Mouse (Mus musculus) Patski (cell line): ENCODE measurements at regions not wholly inside any gene's neighbourhood (a gene's known extent, or its start where the extent isn't known, plus 50 kb on each side); places are given as distances from the start of the nearest gene placed in this dataset.
A peak's percentile ranks its signal among the peaks of the same experiment; 100 is the strongest.

ENCODE experiments used
- ATAC-seq: fragments of 100-300 bp; one replicate; pipeline ENCODE4 v1.8.0; 2021
- CTCF ChIA-PET: fragments of 350-600 bp; sonication (Branson Sonifier 250); formaldehyde crosslinking; loops from one replicate; lab custom pipeline; 2022; ENCODE audit warnings: inconsistent platforms; lab: Charles Lee
- POLR2A ChIA-PET: fragments of 350-600 bp; sonication (Branson Sonifier 250); formaldehyde crosslinking; loops from one replicate; lab custom pipeline; 2022; ENCODE audit warnings: antibody characterized with exemption, inconsistent platforms; lab: Charles Lee
- DNase-seq: peaks from one replicate; pipeline ENCODE4 v3.0.0-alpha.2; 2011; ENCODE audit warnings: low read depth, low spot score
- H3K27me3 ChIP-seq: fragments of 371-371 bp; one replicate; pipeline ENCODE4 v1.5.1; 2021
- CTCF ChIP-seq: fragments of 100-300 bp; IDR thresholded peaks from one replicate; pipeline ENCODE4 v1.5.1; 2021
- in situ Hi-C: fragments of 300-500 bp; cut with MboI; formaldehyde crosslinking; loops from 3 replicates; pipeline ENCODE4 v1.11.1; 2018; ENCODE audit warnings: low pct_unique_long_range_greater_than_20kb, mixed read lengths

GRCm38 (mm10) chr5:112132746-112133145 lies 119.6 kb downstream of the Cryba4 start:
- no peak for TF ChIP-seq CTCF
- ChIA-PET CTCF (no interaction called here), POLR2A (no interaction called here)
- ATAC-seq (no peak), DNase-seq (no peak)
- H3K27me3 ChIP-seq: peaks cover 30% of the 10 kb centered on the region
- in situ Hi-C loops: no loop called here

- DNase-seq (no peak), ATAC-seq (no peak)
- peaks cover 34% of the 10 kb centered on the region for H3K27me3 ChIP-seq
- no peak for TF ChIP-seq CTCF
- in situ Hi-C loops: no loop called here
- POLR2A ChIA-PET: no interaction called here
- CTCF ChIA-PET: interaction anchor here (1.4 kb wide), 1 partner anchor 49 kb away, joined by 3 read pairs; no protein-coding TSS in a partner anchor
These were observed 118.4 kb downstream of the Cryba4 start for GRCm38 (mm10) chr5:112133688-112134573.

- ATAC-seq (no peak), DNase-seq (no peak)
- peaks cover 37% of the 10 kb centered on the region for H3K27me3 ChIP-seq
- no peak for TF ChIP-seq CTCF
- in situ Hi-C loops: no loop called here
- ChIA-PET CTCF (no interaction called here), POLR2A (interaction anchor here (0.8 kb wide), 1 partner anchor 12 kb away, joined by 3 read pairs; no protein-coding TSS in a partner anchor)
These were observed 115.7 kb downstream of the Cryba4 start for GRCm38 (mm10) chr5:112136646-112137045.

GRCm38 (mm10) chr5:112138246-112138645 lies 114.1 kb downstream of the Cryba4 start:
- in situ Hi-C loops: no loop called here
- DNase-seq (no peak), ATAC-seq (no peak)
- no peak for TF ChIP-seq CTCF
- H3K27me3 ChIP-seq: peaks cover 32% of the 10 kb centered on the region
- CTCF ChIA-PET: no interaction called here
- POLR2A ChIA-PET: no interaction called here

- no peak for TF ChIP-seq CTCF
- ATAC-seq (no peak), DNase-seq (no peak)
- ChIA-PET CTCF (interaction anchor here (0.8 kb wide), 1 partner anchor 761 kb away, joined by 3 read pairs; no protein-coding TSS in a partner anchor), POLR2A (interaction anchor here (0.6 kb wide), 1 partner anchor 727 kb away, joined by 8 read pairs; no protein-coding TSS in a partner anchor)
- in situ Hi-C loops: no loop called here
- H3K27me3 ChIP-seq: peaks cover 12% of the 10 kb centered on the region
These were observed 109.6 kb downstream of the Cryba4 start for GRCm38 (mm10) chr5:112142731-112143130.

GRCm38 (mm10) chr5:112143993-112144621 lies 108.2 kb downstream of the Cryba4 start:
- POLR2A ChIA-PET: no interaction called here
- ATAC-seq: no peak
- in situ Hi-C loops: no loop called here
- CTCF ChIA-PET: no interaction called here
- TF ChIP-seq CTCF: no peak
- H3K27me3 ChIP-seq: peaks cover 8% of the 10 kb centered on the region
- DNase-seq: no peak

GRCm38 (mm10) chr5:112153675-112154085 lies 98.6 kb downstream of the Cryba4 start:
- in situ Hi-C loops: loop anchor here (5.0 to 25.0 kb wide), 3 partner anchors 466 to 879 kb away; no protein-coding TSS in a partner anchor
- ChIA-PET POLR2A (no interaction called here), CTCF (no interaction called here)
- DNase-seq (no peak), ATAC-seq (peak; percentile 26)
- peak; percentile 99 for TF ChIP-seq CTCF
- H3K27me3 ChIP-seq: peaks cover 4% of the 10 kb centered on the region

GRCm38 (mm10) chr5:112154650-112155049 lies 97.7 kb downstream of the Cryba4 start:
- ChIA-PET POLR2A (no interaction called here), CTCF (no interaction called here)
- no peak for DNase-seq
- no peak for TF ChIP-seq CTCF
- H3K27me3 ChIP-seq: peaks cover 4% of the 10 kb centered on the region
- ATAC-seq: no peak
- in situ Hi-C loops: loop anchor here (5.0 to 25.0 kb wide), 3 partner anchors 467 to 880 kb away; no protein-coding TSS in a partner anchor

GRCm38 (mm10) chr5:112155051-112155450 lies 97.3 kb downstream of the Cryba4 start:
- ATAC-seq (no peak), DNase-seq (no peak)
- POLR2A ChIA-PET: no interaction called here
- no peak for TF ChIP-seq CTCF
- in situ Hi-C loops: loop anchor here (10.0 to 25.0 kb wide), 2 partner anchors 468 to 880 kb away; no protein-coding TSS in a partner anchor
- CTCF ChIA-PET: no interaction called here
- H3K27me3 ChIP-seq: peaks cover 5% of the 10 kb centered on the region

- in situ Hi-C loops: loop anchor here (10.0 to 25.0 kb wide), 2 partner anchors 469 to 881 kb away; no protein-coding TSS in a partner anchor
- POLR2A ChIA-PET: no interaction called here
- CTCF ChIA-PET: interaction anchor here (0.6 kb wide), 1 partner anchor 742 kb away, joined by 3 read pairs; no protein-coding TSS in a partner anchor
- peaks cover 13% of the 10 kb centered on the region for H3K27me3 ChIP-seq
- ATAC-seq (no peak), DNase-seq (no peak)
- no peak for TF ChIP-seq CTCF
These were observed 96.3 kb downstream of the Cryba4 start for GRCm38 (mm10) chr5:112156005-112156404.
